Mouse (Mus musculus): ENCODE results near the gene Mcl1.

GRCm38 (mm10) chr3:95655437-95655836 is 3.2 kb upstream of the Mcl1 start:
- TF ChIP-seq CTCF (conservative IDR thresholded peaks at IDR 0.05; ENCODE audit: insufficient read depth, insufficient read length, low read depth, low read length) (no peak), POLR2A (IDR thresholded peaks at IDR 0.05; ENCODE audit: low read depth, low read length) (no peak)
